Mouse (Mus musculus): ENCODE results near the gene Esr1.

Esr1 gene

DNA sequence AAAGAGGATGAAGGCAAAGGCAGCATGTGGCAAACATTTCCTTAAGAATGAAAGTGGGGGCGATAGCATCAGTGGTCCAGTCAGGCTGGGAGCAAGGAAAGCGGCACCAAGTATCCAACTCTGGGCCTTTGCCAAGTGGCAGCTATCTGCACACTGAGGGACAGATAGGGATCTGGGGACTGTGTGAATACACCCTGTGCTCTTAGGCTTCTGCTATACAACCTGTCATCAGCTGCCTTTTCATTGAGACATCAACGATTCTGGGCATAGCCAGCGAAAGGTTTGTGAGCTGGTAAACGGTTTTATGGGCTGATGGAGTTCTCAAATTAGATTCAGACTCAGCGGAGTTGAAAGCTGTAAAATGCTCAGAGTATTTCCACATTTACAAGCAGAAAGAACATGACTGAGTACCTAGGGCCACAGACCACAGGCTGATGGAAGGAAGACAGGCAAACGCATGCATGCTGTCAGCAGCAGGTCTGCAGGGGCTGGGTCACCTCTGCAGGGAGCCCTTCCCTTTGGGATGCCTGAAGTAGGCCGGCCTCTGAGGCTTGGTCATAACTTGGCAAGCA lies 397.5 kb downstream of the Esr1 start:
- DNase-seq: no peak

DNA sequence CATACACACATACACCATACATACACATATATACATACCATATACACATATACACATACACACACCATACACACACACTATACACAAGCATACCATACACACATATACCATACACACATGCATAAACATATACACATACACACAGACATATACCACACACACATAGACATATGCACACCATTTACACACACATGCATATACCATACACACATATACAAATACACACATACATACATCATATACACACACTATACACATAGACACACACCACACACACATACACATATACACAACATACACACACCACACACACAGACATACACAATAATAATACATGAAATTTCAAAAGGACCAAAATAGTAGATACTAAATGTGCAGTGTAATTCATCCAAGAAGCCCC lies 400.6 kb downstream of the Esr1 start:
- no peak for DNase-seq

DNA sequence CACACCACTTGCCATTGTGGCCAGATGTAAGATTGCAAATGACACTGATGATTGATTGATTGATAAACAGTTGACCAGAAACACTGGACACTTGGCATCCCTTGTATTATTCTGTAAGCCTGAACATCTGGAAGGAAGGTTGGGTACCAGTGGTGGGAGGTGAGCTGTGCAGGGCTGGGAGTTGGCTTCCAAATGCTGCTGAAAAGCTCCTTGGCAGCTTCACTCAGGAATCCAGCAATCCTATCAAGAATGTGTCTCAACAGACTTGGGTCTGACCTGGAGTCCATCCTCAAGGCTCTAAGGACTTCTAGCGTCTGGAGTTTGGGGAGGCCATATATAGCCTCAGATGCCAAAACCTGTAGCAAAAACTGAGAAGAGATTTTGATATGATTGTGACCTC lies 403.6 kb downstream of the Esr1 start:
- no peak for DNase-seq

DNA sequence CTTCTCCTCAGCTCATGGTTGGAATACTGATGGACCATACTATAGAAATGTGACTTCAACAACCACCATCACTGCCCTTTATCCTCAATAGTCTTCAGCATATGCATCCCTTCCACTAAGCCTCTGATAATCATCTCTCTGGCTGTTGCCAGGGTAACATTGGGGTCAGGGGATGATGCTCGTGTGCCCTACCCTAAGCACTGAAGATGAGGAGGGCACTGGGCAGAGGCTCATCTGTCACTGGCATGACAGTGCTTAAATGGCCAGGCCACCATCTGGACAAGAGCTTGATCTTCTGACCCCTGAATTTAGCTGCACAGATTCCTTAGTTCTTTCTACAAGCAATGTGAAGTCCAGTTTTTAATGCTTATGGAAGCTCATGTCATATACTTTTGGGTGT lies 405.8 kb downstream of the Esr1 start:
- DNase-seq: no peak

DNA sequence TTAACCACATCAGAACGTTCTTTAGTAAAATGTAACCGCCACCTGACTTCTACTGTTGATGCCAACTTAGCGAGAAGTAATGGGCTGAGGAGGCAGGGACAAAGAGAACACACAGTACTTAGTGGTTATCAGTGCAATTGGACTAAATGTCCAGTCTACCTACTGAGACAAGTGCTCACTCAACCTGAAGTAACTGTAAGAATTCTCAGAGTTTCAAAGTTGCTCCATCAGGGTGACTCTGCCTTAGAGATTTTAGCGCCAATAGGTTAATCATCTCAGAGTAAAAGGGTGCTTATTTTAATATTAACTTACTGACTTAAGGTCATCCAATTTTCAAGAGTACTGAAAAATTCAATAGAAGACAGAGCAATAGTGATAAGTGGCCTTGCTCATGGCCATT lies 414.5 kb downstream of the Esr1 start:
- DNase-seq: peak; percentile 11 to 33

DNA sequence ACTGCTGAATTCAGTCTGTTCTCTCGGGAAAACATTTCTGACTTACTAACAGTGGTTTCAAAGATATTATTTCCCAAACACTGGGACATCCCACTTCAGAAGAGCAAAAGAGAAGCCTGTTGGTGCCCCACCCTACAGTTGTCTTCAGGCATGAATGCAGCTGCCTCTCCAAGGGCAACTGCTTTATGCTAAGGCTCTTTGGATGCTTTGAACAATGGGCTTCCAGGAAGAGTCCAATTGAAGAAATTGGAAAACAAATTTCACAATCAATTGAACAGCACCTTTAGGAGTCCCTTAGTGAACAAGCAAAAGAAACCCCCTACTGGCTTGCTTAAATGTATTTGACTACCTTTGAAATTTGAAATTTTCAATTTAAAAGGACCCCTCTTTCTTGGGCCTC lies 415.8 kb downstream of the Esr1 start:
- no peak for DNase-seq

DNA sequence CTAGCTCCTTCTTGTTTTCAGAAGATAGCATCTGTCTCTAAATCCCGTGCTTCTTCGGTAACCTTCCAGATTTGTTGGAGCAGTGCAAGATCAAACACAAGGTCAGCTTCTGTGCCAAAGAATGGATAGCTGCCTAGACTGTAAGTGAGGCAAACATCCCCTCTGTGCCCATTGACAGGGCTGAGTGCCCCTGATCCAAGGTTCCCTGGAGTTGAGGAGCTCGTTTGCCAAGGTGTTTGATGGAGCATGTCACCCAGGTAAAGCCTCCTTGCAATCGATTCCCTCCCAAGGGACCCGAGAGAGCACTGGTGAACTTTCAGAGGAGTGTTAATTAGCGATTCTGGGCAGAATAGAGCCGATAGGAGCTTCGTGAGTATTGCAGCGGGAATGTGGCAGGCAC lies 416.9 kb downstream of the Esr1 start:
- DNase-seq: peak; percentile 3 to 49

DNA sequence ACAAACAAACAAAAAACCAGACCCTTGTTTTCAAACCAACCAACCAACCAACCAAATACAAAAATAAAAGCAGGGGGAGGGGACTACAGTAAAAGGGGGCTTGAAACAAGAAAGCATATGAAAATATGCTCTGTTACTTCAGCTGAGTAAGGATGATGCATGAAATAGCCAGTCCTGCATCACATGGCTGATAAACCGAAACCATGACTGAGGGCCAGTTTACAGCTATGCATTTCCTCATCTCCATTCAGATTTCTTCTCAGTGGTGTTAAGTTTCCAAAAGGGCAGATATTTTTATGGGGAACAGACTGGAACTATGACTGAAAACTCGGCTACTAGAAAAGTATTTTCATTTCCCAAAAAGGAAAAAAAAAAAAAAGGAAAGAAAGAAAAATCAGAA lies 417.8 kb downstream of the Esr1 start:
- no peak for DNase-seq

DNA sequence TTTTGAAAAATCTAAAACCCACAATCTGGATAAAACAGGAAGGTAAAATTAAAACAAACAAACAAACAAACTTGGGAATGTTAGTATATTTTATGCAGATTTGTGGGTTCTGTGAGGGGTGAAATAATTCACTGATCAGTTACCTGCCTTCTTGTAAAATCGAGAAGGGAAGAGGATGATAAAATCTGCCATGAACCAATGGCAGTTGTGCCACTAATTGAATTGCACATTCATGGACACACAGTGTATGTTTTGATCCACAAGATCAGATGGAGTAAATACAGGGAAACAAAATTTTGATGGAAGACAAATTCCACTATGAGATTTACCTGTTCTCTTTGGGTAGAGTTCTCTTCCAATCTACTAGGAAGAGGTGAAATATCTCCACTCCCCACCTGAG lies 418.5 kb downstream of the Esr1 start:
- DNase-seq: no peak

DNA sequence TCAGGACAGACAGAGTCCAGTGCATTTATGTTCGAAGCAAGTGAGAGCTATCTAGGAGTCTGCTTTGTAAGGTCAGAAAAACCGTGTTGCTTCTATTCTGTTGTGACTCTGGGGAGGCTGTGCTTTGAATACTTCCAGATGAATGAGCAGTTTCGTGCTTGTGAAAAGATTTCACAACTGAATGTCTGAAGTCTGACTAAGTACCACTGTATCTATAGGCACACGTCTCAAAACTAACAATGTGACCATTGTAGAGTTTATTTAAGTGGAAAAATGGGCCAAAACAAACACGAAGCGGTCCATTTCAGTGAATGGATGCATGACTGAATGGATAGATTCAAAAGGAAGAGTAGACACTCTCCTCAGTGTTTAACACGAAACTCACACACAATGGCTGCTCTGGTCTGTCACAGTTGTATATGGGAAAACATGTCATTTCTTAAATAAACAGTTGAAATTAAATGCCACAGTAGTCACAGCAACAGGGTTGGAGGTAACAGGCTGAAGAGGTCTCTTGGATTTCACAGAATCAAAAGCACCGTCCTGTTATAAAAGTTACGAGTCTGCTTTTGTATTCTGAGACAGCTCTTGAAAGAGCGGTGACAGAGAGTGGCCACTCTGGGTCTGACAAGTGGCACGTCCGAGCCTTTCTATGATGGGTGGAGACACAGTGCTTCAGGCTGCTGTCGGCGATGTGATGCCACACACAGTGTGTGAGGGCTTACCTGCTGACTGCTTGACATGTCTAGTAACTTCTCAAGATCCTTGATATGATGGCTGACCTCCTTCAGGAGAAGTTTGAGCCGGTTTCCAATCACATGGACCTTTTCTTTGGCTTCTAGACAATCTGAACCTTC lies 421.0 kb downstream of the Esr1 start:
- DNase-seq: no peak

DNA sequence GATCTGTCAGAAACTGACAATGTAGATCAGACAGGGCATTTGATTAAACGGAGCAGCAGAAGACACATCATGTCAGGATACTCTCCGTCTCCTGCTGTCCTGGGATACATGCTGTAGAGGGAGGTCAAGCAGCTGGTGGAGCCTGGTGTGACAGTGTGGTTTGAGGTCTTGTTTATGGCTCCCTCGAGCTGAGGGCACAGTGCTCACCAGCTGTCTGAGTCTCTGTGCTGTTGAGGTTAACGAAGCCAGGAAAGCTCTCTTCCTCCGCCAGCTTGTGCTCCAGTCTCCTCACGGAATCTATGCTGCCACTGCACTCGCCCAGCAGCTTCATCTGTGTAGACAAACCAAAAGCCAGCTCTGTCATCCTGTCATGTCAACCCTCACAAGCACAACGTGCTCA lies 429.9 kb downstream of the Esr1 start:
- no peak for DNase-seq

DNA sequence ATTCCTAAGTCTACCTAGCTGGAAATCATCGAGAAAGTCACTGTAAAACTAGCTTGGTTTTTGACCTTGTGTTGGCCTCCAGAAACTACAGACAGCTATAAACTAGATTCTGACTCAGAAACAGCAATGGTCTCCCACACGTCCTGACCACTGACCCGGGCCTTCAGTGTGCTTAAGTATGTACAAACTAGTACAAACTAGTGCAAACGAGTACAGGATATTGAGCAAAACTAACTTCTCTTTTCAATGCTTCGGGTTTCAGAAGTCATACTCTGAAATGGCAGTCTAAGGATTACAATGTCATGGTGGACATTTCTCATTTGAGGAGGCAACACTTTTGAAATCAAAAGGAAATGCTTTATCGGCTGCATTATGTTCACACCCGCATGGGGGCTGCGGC lies 433.1 kb downstream of the Esr1 start:
- DNase-seq: no peak

DNA sequence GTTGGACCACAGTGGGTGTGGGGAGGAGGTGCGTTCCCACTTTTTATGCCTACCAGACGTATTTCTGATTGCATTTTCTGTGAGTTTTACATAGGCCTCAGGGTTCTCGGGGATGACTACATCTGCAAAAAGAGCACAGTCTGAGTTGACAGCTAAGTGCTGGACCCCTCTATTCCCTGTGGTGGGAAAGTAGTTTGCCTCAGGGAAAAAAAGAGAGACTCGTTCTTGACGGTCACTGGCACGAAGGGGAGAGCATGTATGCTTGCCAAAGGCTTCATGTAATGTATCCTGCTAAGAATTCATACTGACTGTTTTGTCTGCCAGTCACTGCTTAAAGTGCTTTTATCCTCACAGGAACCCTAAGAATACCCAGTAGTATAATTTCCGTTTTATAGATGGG lies 433.8 kb downstream of the Esr1 start:
- no peak for DNase-seq

DNA sequence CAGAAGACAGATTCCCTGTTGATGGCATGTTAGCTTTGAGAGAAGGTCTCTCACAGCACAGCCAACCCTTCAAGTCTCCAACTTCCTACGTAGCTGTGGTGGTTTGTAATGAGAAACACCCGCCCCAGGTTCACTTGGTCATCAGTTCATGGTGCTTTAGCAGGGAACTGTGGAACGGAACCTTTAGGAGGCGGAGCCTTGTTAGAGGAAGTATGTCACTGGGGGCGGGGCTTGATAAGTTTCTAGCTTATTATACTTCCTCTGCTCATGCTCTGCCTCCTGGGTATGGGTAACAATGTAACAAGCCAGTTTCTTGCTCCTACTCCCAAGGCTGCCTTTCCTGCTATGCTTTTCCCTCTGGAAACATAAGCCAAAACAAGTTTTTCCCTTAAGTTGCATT lies 434.3 kb downstream of the Esr1 start:
- no peak for DNase-seq

Data from kidney, adult 8-10 months (tissue).